Mouse (Mus musculus) heart, postnatal 0 days (tissue): ENCODE results near the gene Shkbp1. TPM values are rescaled to one million over a fixed set of nuclear protein-coding genes. Genes with fewer than 3 reads are reported as not detected.
A peak's percentile ranks its signal among the peaks of the same experiment; 100 is the strongest.

Experiments used
- ATAC-seq: fragments of 200-750 bp; cut with Nextera tagmentation; 2 replicates; pipeline ENCODE4 v1.8.0; 2017; ENCODE audit warnings: low read depth, moderate number of reproducible peaks, moderate library complexity; ENCODE audit not compliant: insufficient read depth
- DNase-seq: peaks from one replicate; pipeline ENCODE4 v3.0.0-alpha.2; 2016; ENCODE audit warnings: low spot score
- H3K27ac ChIP-seq: fragments of 300-500 bp; sonication (generic); 2 replicates; pipeline ENCODE4 v1.5.1; 2014; ENCODE audit warnings: low read depth, mild to moderate bottlenecking
- H3K27me3 ChIP-seq: fragments of 300-500 bp; sonication (generic); 2 replicates; pipeline ENCODE4 v1.6.1; 2014; ENCODE audit warnings: low read length, mixed read lengths; ENCODE audit not compliant: control insufficient read depth, insufficient read depth
- H3K36me3 ChIP-seq: fragments of 300-500 bp; sonication (generic); replicated peaks from 2 replicates; pipeline ENCODE4 v1.6.1; 2014; ENCODE audit warnings: low read length, mixed read lengths; ENCODE audit not compliant: control insufficient read depth, insufficient read depth
- H3K4me1 ChIP-seq: fragments of 300-500 bp; sonication (generic); 2 replicates; pipeline ENCODE4 v1.6.1; 2014; ENCODE audit warnings: antibody characterized with exemption; ENCODE audit not compliant: control insufficient read depth, insufficient read depth
- H3K4me2 ChIP-seq: fragments of 300-500 bp; sonication (generic); 2 replicates; pipeline ENCODE4 v1.6.1; 2014; ENCODE audit warnings: low read depth, mild to moderate bottlenecking, low read length, moderate library complexity
- H3K4me3 ChIP-seq: fragments of 300-500 bp; sonication (generic); 2 replicates; pipeline ENCODE4 v1.5.1; 2014; ENCODE audit warnings: low read depth, low read length
- H3K9ac ChIP-seq: fragments of 300-500 bp; sonication (generic); replicated peaks from 2 replicates; pipeline ENCODE4 v1.6.1; 2014; ENCODE audit warnings: low read depth, low read length, mixed read lengths
- H3K9me3 ChIP-seq: fragments of 300-500 bp; sonication (generic); replicated peaks from 2 replicates; pipeline ENCODE4 v1.6.1; 2016; ENCODE audit warnings: low read length; ENCODE audit not compliant: control insufficient read depth
- CTCF ChIP-seq: IDR thresholded peaks from 2 replicates; pipeline ENCODE4 v1.5.1; 2016; ENCODE audit warnings: antibody characterized with exemption, control low read depth, low read depth
- EP300 ChIP-seq: IDR thresholded peaks from 2 replicates; pipeline ENCODE4 v1.6.1; 2016; ENCODE audit warnings: antibody characterized with exemption, low read depth
- WGBS: fragments of 180-500 bp; shearing (Covaris S2); extraction: QIAGEN DNeasy Blood & Tissue Kit; methylation state at CpG from one replicate; pipeline ENCODE4 v1.1.7; 2014; 5-methylcytosine and 5-hydroxymethylcytosine counted together
- polyA plus RNA-seq: library from polyadenylated mRNA; unstranded; fragments of >200 nt; fragmentation: Nextera tagmentation; extraction: Ambion mirVana; gene quantifications from 2 replicates; pipeline ENCODE4 v1.2.1, GENCODE M21; 2015
- total RNA-seq: library from RNA; depleted of rRNA; stranded (reverse); fragments of >200 nt; gene quantifications from 2 replicates; pipeline ENCODE4 v1.2.3, GENCODE M21; 2014; ENCODE audit warnings: low replicate concordance

Gene Shkbp1
- total and polyA plus RNA-seq, 2 experiments from 2014 or later = 16.7 to 18.3 TPM

- peaks cover 5% of the 10 kb centered on the region for H3K27me3 ChIP-seq
- H3K36me3 ChIP-seq = no peaks in the 10 kb centered on the region
- H3K9ac ChIP-seq = no peak overlapping the region
- H3K4me3 ChIP-seq = no peak overlapping the region; the same call in 1 of the 2 replicates
- no peak for ATAC-seq
- no peaks in the 10 kb centered on the region for H3K9me3 ChIP-seq
- DNase-seq = no peak
- H3K27ac ChIP-seq = peak overlapping the region; percentile 61; the same call in 1 of the 2 replicates
- peak overlapping the region; percentile 69 for H3K4me2 ChIP-seq
- peaks cover 22% of the 10 kb centered on the region for H3K4me1 ChIP-seq
- 21% methylated on average over 3 of the region's 3 CpGs for WGBS
- TF ChIP-seq CTCF (no peak), EP300 (no peak)
Observed at GRCm38 (mm10) chr7:27357595-27357978, 1.8 kb upstream of the Shkbp1 start.

- no peak for TF ChIP-seq EP300
- TF ChIP-seq CTCF = no peak
- DNase-seq (no peak), ATAC-seq (no peak)
- H3K36me3 ChIP-seq = 0 out of 2 replicates have a peak, but pooled peaks cover 2% of the 10 kb centered on the region
- H3K4me3 ChIP-seq = peak within 1 kb of the TSS; percentile 72
- H3K4me2 ChIP-seq = peak within 1 kb of the TSS; percentile 69
- H3K27ac ChIP-seq = peak within 1 kb of the TSS; percentile 61
- peaks cover 22% of the 10 kb centered on the region for H3K4me1 ChIP-seq
- no peaks in the 10 kb centered on the region for H3K9me3 ChIP-seq
- H3K9ac ChIP-seq = peak within 1 kb of the TSS; percentile 19; the same call in 1 of the 2 replicates
- under 1% methylated on average over 27 of the region's 27 CpGs for WGBS
- peaks cover under 1% of the 10 kb centered on the region for H3K27me3 ChIP-seq
Observed at GRCm38 (mm10) chr7:27356861-27357594, 1.2 kb upstream of the Shkbp1 start, which contains the start of gene Gm20479. Gene Gm20479, minus strand, starts transcription at chr7:27357419.

- WGBS = 2% methylated on average over 16 of the region's 16 CpGs
- Histone ChIP-seq H3K9ac (peak overlapping the region; percentile 19; the same call in 1 of the 2 replicates), H3K27ac (peak overlapping the region; percentile 61; the same call in 1 of the 2 replicates), H3K4me2 (peak overlapping the region; percentile 69), H3K4me1 (peaks cover 22% of the 10 kb centered on the region), H3K27me3 (no peaks in the 10 kb centered on the region), H3K4me3 (peak overlapping the region; percentile 72), H3K9me3 (no peaks in the 10 kb centered on the region), H3K36me3 (peaks cover 8% of the 10 kb centered on the region; the same call in 1 of the 2 replicates)
- TF ChIP-seq CTCF (no peak), EP300 (no peak)
- DNase-seq = no peak
- peak; percentile 25 for ATAC-seq
Observed at GRCm38 (mm10) chr7:27356248-27356647, 429 bp upstream of the Shkbp1 start.

- Histone ChIP-seq H3K36me3 (peaks cover 13% of the 10 kb centered on the region; the same call in 1 of the 2 replicates), H3K27ac (no peak overlapping the region), H3K9ac (peak overlapping the region; percentile 44), H3K4me1 (peaks cover 22% of the 10 kb centered on the region), H3K4me2 (peak overlapping the region; percentile 69), H3K9me3 (no peaks in the 10 kb centered on the region), H3K27me3 (no peaks in the 10 kb centered on the region), H3K4me3 (peak overlapping the region; percentile 72)
- no peak for TF ChIP-seq EP300
- TF ChIP-seq CTCF = no peak
- WGBS = 9% methylated on average over 14 of the region's 14 CpGs
- DNase-seq (no peak), ATAC-seq (no peak)
Observed at GRCm38 (mm10) chr7:27355261-27355660, 558 bp downstream of the Shkbp1 start.

GRCm38 (mm10) chr7:27354783-27355182, 1.0 kb downstream of the Shkbp1 start:
- Histone ChIP-seq H3K4me3 (peak overlapping the region; percentile 72; the same call in 1 of the 2 replicates), H3K27me3 (no peaks in the 10 kb centered on the region), H3K4me1 (peaks cover 22% of the 10 kb centered on the region), H3K4me2 (peak overlapping the region; percentile 69; the same call in 1 of the 2 replicates), H3K9ac (no peak overlapping the region), H3K9me3 (no peaks in the 10 kb centered on the region), H3K27ac (no peak overlapping the region), H3K36me3 (peaks cover 16% of the 10 kb centered on the region; the same call in 1 of the 2 replicates)
- TF ChIP-seq EP300 (no peak), CTCF (no peak)
- 57% methylated on average over 4 of the region's 4 CpGs for WGBS
- no peak for DNase-seq
- ATAC-seq = no peak
